8 mouse cellular contexts compared by ENCODE assay signal in the genomic region with DNA sequence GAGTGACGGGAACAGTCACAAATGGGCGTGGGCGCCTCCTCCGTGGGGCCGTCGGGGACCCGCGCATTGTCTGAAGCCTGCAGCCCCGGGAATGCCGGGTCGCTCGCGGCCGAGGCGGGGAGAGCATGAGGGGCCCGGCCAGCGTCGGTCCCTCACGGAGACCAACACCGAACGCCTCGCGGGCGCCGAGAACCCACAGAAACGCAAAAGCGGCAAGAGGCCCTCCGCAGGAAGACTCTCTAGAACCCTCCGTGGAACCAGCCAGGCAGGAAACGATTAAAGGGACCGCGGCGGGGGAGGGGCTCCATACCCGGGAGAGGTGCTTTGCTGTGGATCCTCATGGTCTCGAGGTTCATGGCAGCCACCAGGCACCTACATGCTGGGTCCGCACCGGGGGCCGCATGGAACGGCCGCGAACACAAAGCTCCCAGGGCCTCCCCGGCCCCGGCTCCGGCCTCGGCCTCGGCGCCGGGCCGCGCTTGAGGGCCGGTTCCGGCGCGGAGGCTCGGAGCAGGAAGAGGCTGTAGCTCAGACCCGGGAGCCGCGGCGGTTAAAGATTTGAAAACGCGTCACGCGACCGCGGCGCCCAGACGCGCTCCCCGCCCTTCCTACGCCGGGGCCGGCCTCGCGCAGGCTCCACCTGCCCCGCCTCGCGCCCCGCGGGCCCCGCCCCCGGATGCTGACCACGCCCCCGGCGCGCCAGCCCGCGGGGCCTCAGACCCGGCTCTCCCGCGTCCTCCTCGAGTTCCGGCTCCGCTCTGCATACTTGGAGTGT. TPM values are rescaled to one million over a fixed set of nuclear protein-coding genes. Genes with fewer than 3 reads are reported as not detected.
DNase-seq lines count a peak whose midpoint lies in the region; ATAC-seq lines count a peak whose summit lies in the region.

A gene (minus strand): TSS at position 560 of the 775 bp plus-strand sequence.
A gene (plus strand): TSS at position 694 of the 775 bp plus-strand sequence.

- H3K4me2 ChIP-seq in embryonic facial prominence, embryonic 11.5 days (ENCODE audit: low read depth, low read length) = peak within 1 kb of the TSS; percentile 66
- H3K4me2 ChIP-seq in midbrain, embryonic 12.5 days (replicated peaks) = peak within 1 kb of the TSS; percentile 63

- WGBS in embryonic facial prominence, embryonic 11.5 days = under 1% methylated on average over 58 of the region's 93 CpGs
- under 1% methylated on average over 91 of the region's 93 CpGs for WGBS in limb, embryonic 10.5 days
- WGBS in midbrain, embryonic 12.5 days = under 1% methylated on average over 90 of the region's 93 CpGs

- no peaks in the 10 kb centered on the region for H3K36me3 ChIP-seq in embryonic facial prominence, embryonic 11.5 days (replicated peaks; ENCODE audit: control insufficient read depth, insufficient read depth, low read depth, low read length)
- H3K36me3 ChIP-seq in limb, embryonic 10.5 days = peaks cover 36% of the 10 kb centered on the region
- H3K36me3 ChIP-seq in midbrain, embryonic 12.5 days = peaks cover 18% of the 10 kb centered on the region

- H3K4me1 ChIP-seq in embryonic facial prominence, embryonic 11.5 days (ENCODE audit: control insufficient read depth, insufficient read depth, low read length) = no peaks in the 10 kb centered on the region
- H3K4me1 ChIP-seq in limb, embryonic 10.5 days = peaks cover 9% of the 10 kb centered on the region
- peaks cover 19% of the 10 kb centered on the region for H3K4me1 ChIP-seq in midbrain, embryonic 12.5 days

- H3K4me3 ChIP-seq in embryonic facial prominence, embryonic 11.5 days (ENCODE audit: low read depth, low read length) = peak within 1 kb of the TSS; percentile 82
- peak within 1 kb of the TSS; percentile 88 for H3K4me3 ChIP-seq in limb, embryonic 10.5 days
- peak within 1 kb of the TSS; percentile 64 for H3K4me3 ChIP-seq in midbrain, embryonic 12.5 days

- H3K9ac ChIP-seq in embryonic facial prominence, embryonic 11.5 days (replicated peaks; ENCODE audit: low read length) = peak within 1 kb of the TSS; percentile 93
- H3K9ac ChIP-seq in midbrain, embryonic 12.5 days (replicated peaks) = peak within 1 kb of the TSS; percentile 85

- no peaks in the 10 kb centered on the region for H3K27me3 ChIP-seq in embryonic facial prominence, embryonic 11.5 days (ENCODE audit: control insufficient read depth, insufficient read depth, low read length)
- no peaks in the 10 kb centered on the region for H3K27me3 ChIP-seq in limb, embryonic 10.5 days (ENCODE audit: low read depth, poor library complexity, severe bottlenecking)
- no peaks in the 10 kb centered on the region for H3K27me3 ChIP-seq in midbrain, embryonic 12.5 days

- peak within 1 kb of the TSS; percentile 75 for H3K27ac ChIP-seq in embryonic facial prominence, embryonic 11.5 days (replicated peaks; ENCODE audit: low read depth, low read length)
- H3K27ac ChIP-seq in limb, embryonic 10.5 days = peak within 1 kb of the TSS; percentile 97
- H3K27ac ChIP-seq in midbrain, embryonic 12.5 days (replicated peaks) = peak within 1 kb of the TSS; percentile 74

- DNase-seq in 3134 (ENCODE audit: extremely low read depth, insufficient read length, low spot score) = peak; percentile 91
- peak; percentile 96 for DNase-seq in adrenal gland, postnatal 25 days
- peak; percentile 94 for DNase-seq in embryonic facial prominence, embryonic 11.5 days (ENCODE audit: low spot score)
- peak; percentile 99 for DNase-seq in heart, adult 11 months
- DNase-seq in kidney, adult 11 months = peak; percentile 90
- peak; percentile 93 for DNase-seq in limb, embryonic 10.5 days (ENCODE audit: low spot score)
- DNase-seq in skeletal muscle tissue, adult 2 months (ENCODE audit: low read depth, low spot score) = peak; percentile 68

- H3K9me3 ChIP-seq in embryonic facial prominence, embryonic 11.5 days (replicated peaks; ENCODE audit: control insufficient read depth, low read length) = no peaks in the 10 kb centered on the region
- H3K9me3 ChIP-seq in limb, embryonic 10.5 days (replicated peaks) = no peaks in the 10 kb centered on the region
- no peaks in the 10 kb centered on the region for H3K9me3 ChIP-seq in midbrain, embryonic 12.5 days

- ATAC-seq in embryonic facial prominence, embryonic 11.5 days (replicated peaks; ENCODE audit: insufficient number of reproducible peaks, low FRiP score, low TSS enrichment, low read depth) = peak; percentile 97
- peak; percentile 97 for ATAC-seq in midbrain, embryonic 12.5 days (ENCODE audit: low FRiP score, low read depth)

RNA-seq across cellular contexts. Expression of the first gene that starts in this region (rescaled TPM):
- total RNA-seq in adrenal gland, postnatal 25 days (2021) = 9.8 and 10.5 TPM in 2 replicates
- 84.4 and 97.8 TPM in 2 replicates for polyA plus RNA-seq in embryonic facial prominence, embryonic 11.5 days (2014; fragmentation: Nextera tagmentation; extraction: Ambion mirVana)
- 62.2 and 65.8 TPM in 2 replicates for polyA plus RNA-seq in limb, embryonic 10.5 days (2016; fragmentation: Nextera tagmentation; extraction: Ambion mirVana)
- 52.3 and 60.0 TPM in 2 replicates for polyA plus RNA-seq in midbrain, embryonic 12.5 days (2016; fragmentation: Nextera tagmentation; extraction: Ambion mirVana)

RNA-seq across cellular contexts. Expression of the second gene that starts in this region (rescaled TPM):
- 13.1 and 15.1 TPM in 2 replicates for total RNA-seq in adrenal gland, postnatal 25 days (2021)
- 8.5 and 9.1 TPM in 2 replicates for polyA plus RNA-seq in embryonic facial prominence, embryonic 11.5 days (2014; fragmentation: Nextera tagmentation; extraction: Ambion mirVana)
- polyA plus RNA-seq in limb, embryonic 10.5 days (2016; fragmentation: Nextera tagmentation; extraction: Ambion mirVana) = 6.9 and 9.9 TPM in 2 replicates
- 10.3 and 11.7 TPM in 2 replicates for polyA plus RNA-seq in midbrain, embryonic 12.5 days (2016; fragmentation: Nextera tagmentation; extraction: Ambion mirVana)

Comparison
In these comparisons a context has a peak if more than half of its experiments do, and no peak if none do; other contexts are left out.
1. Peak in every context shown above with its lines: DNase-seq, ATAC-seq, H3K4me3 ChIP-seq and H3K27ac ChIP-seq.